Mouse (Mus musculus): ENCODE results near the gene Ythdf2. TPM values are rescaled to one million over a fixed set of nuclear protein-coding genes. Genes with fewer than 3 reads are reported as not detected.
"Not testable (repeated sequence)": the region's sequence is repeated elsewhere in the genome, so short reads cannot be mapped to it uniquely, and the experiment has no call there.

Ythdf2 gene
- 100 to 1,000 TPM in 2 of 3 experiments, 10 to 100 TPM in 1; 77.8 to 124 (median 122) TPM for polyA plus RNA-seq (2017; shearing (Covaris generic))

DNA sequence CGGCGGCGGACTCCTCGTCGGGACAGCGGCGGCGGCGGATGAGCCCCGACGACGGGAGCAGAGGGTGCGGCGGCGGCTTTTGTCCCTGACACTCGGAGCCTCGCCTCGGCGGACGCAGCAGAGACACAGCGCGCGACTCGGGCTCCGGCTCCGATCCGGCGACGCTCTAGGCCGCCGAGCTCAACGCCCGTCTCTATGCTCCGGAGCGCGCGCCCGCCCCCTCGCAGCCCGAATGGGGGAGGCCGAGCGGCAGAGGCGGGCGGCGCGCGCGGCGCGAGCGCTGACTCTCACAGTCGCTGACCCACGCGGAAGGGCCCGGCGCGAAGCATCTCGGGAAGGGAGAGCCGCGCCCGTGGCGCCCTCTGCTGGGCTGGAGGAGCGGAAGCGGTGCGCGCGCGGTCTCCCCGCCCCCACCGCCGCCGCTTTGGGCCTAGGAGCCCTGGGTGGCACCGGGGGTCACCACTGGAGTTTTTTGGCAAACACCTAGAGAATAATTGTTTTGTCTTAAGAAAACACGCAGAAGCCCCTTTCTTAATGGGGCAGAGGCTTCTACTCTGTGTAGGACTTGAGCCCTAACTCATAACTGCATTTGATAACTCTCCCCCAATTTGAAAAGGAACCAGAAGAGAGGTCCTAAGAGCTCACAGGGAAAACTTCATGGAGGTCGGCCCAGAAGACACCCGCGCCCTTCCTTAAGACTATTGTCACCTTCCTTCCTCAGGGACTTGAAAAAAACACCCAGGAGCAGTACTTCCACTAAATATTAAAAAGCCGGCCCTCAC lies at the start of gene Ythdf2:
Ythdf2 (minus strand) TSS at position 351 of the 782 bp plus-strand sequence.
- peak; percentile 96 for ATAC-seq

DNA sequence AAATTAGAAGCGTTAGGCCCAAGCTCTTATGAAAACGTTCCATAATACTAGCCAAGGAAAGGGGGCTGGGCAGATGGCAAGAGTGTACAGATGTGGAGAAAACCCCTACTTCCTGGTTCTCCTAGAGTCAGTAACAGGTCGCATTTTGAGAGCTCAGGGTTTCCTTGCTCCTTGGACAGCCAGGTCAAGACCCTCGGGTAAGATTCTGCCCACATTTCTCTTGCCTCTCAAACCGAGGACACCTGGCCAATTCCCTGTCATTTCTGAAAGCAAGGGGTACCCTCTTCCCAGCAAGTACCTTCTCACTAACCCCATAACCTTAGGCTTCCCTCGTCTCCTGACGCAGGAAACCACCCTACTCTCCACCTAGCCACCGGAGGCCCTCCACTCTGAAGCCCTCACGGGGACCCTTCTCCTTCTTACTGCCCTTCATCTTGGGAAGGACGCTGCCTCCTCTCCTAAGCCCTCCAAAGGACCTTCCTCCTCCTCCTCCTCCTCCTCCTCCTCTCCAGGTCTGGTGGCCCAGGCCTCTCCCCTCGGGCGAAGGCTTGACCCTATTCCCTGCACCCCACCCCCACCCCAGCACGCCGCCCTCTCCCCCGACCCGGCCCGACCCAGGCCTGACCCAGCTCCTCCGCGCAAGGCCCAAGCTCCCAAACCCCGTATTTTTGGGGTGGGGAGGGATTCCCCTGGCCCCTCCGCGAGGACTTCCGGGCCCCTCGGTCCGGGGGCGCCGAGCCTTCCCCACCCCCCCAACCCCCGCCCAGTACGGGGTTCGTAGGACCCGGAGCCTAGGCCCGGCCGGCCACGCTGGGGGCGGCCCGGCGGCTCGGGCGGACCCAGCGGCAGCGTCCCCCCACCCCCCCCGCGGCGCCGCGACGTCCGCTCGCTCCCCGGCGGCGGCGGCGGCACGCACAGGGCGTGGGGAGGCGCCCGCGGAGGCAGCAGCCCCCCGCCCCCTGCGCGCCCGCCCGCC lies 48.6 kb upstream of the Ythdf2 start:
- ATAC-seq: peak; percentile 56

DNA sequence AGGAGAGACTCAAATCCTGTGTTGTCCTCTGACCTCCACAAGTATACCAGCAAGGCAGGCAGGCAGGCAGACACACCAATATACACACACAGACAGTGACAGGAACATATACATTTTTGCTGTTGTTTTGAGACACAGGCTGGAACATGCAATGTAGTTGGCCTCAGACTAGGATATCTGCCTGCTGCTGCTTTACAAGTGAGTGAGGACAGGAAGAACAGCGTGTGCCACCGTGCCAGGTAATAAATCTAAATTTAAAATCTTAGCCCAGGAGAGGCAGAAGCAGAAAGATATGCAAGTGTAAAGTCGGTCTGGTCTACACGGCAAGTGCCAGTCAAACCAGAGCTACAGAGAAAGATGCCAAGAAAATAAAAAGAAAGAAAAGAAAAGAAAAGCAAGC lies 47.1 kb upstream of the Ythdf2 start:
- ATAC-seq: no peak

DNA sequence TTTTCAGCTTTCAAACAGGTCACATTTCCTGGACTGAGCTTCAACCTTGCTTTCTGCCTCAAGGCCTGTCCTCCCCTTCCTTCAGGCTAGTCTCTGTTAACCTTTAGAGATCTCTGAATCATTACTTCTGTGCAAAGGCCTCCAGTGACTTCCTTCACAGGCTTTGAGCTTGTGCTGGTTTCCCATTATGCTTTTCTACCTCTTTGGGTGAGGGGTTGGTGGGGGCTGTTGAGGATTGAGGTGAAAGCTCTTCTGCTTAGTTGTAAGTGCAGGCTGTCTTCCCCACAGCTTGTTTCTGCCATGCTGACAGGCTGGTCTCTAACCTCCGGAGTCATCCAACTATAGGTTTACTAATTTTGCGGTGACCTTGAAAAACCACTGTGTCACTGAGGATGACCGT lies 44.3 kb upstream of the Ythdf2 start:
- ATAC-seq: no peak

DNA sequence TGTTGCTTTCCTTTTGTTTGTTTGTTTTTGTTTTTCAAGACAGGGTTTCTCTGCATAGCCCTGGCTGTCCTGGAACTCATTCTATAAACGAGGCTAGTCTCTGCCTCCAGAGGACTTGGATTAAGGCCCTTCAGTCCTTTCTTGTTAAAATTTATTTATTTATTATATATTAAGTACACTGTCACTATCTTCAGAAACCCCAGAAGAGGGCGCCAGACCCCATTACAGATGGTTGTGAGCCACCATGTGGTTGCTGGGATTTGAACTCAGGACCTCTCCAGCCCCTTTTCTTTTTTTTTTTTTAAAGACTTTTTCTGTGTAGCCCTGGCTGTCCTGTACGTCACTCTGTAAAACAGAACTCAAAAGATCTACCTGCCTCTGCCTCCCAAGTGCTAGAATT lies 42.9 kb upstream of the Ythdf2 start:
- no peak for ATAC-seq

DNA sequence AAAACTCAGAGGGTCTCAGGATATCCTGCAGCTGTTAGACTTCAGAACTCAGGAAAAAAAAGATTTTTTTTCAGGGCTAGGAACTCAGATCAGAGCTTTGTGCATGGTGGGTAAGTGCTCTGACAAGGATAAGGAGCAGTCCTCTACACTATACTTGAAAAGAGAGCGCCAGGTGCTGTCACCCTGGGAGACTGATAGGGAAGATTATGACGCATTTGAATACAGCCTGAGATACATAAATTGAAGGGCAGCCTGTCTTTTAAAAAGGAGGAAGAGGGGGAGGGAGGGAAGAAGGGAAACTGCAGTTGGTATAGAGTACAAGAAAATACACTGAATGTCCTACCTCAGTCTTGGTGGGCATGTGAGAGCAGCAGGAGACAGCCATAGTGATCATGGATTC lies 41.5 kb upstream of the Ythdf2 start:
- ATAC-seq: no peak

DNA sequence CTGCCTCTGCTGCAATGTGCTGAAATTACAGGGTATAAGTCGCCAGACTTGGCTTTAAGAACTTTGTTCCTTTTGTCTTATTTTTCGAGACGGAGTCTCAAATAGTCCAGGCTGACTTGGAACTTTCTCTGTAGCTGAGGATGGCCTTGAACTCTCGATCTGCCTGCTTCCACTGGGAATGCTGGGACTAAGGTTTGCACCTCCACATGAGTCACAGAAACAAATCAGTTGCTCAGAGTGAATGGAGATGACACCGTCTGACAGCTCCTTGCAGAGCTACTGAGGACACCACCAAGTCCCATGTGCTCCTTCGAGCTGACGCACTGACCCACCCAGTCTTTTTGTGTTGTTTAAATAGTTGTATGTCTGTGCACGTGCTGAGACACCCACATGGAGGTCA lies 41.0 kb upstream of the Ythdf2 start:
- no peak for ATAC-seq

DNA sequence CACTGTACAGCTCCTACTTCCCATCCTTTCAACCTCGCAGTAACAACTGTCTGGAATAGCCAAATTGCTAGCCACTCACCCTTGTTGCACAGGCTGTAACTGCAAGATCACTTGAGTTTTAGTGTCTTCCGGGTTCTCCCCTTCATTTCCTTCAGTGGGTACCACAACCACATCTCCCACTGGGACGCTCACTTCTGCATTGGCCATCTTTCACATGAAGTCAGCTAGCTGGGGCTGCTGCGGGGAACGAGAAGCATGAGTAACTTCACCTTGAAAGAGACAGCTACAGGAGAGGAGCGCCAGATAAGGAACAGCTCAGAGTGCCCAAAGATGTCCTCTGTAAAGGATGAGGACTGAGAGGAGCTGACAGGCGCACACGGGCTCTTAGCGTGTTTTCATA lies 39.5 kb upstream of the Ythdf2 start:
- ATAC-seq: no peak

DNA sequence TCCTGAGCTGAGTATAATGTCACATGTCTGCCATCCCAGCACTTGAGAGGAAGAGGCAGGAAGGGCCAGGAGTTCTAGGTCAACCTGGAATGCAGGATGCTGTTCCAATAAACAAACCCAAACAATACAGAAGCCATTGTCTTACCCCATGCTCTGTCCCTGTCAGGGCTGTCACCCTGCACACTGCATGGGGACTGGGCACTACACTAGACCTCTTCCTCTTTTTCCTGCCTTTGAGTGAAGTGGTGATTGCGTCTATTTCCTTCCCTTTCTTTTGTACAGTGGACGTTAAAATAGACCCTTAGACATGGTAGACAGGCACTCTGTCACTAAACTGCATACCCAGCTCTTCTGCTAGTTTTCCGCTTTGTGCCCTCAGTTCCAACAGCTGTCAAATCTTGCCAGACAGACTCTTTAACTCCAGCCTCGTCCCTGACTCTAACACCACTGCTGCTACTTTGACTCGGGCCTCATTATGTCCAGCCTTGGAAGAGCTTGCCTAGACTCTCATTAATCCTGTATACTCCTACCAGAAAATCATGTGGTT lies 35.4 kb upstream of the Ythdf2 start:
- ATAC-seq: no peak

DNA sequence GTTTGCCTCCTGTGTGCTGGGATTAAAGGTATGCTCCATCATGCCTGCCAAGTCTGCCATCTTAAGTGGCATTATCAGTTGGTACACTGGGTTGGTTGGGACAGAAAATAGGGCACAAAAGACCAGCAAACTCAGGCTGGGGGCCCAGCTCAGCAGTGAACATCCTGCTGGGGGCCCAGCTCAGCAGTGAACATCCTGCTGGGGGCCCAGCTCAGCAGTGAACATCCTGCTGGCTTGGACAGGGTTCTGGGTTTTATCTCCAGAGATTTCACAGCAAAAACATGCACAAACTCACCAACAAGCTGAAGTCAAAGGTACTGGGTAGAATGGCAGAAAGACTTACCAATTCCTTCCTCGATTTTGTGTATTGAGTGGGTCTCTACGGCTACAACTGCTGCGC lies 33.5 kb upstream of the Ythdf2 start:
- peak; percentile 80 for ATAC-seq

DNA sequence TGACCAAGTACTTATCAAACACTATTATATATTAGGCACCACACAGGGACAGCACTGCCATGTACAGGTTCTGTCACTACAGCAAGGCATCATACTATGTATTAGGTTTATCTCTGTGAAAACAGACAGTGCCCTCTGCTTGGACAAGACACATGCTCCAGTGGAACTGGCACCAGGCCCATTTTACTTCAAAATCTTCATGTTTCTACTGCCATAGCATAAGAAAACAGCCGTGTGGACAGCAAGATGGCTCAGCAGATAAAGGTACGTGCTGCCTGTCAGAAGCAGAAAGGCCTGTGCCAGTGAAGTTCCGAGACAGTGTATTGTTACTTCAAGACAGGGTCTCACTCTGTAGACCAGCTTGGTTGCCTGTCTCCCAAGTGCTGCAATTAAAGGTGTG lies 29.1 kb upstream of the Ythdf2 start:
- no peak for ATAC-seq

DNA sequence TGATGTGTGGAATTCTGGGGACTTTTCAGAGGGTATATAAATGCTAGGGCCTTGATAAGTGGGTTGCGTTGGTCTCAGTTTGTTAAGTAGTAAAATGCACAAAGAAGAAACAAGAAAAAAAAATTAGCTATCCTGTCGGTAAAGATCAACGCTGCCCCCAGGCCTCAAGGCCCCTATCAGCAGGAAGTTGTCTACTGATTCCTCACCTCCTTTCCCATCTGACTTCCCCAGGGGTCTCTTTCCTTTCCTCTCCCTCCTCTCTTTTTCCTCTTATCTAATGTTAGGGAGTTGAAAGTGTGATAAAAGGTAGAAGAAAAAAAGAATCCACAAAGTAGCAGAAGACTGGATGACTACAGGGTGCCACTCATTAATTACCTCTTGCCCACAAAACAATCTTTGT lies 28.3 kb upstream of the Ythdf2 start:
- ATAC-seq: no peak

DNA sequence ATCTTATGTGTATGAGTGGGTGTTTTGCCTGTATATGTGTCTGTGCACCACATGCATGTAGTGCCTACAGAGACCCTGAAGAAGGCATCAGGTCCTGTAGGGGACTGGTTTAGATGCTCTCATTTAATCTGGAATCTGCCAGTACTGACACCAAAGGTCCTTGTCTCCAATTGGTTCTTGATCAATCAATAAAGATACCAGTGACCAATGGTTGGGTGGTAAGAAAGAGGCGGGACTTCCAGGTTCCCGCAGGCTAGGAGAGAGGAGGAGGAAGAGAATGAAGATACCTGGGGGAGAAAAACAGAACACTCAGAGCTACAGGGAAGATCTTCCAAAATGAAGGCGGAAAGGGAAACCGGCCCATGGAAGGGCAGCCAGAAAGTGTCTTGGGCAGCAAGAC lies 26.3 kb upstream of the Ythdf2 start:
- no peak for ATAC-seq

DNA sequence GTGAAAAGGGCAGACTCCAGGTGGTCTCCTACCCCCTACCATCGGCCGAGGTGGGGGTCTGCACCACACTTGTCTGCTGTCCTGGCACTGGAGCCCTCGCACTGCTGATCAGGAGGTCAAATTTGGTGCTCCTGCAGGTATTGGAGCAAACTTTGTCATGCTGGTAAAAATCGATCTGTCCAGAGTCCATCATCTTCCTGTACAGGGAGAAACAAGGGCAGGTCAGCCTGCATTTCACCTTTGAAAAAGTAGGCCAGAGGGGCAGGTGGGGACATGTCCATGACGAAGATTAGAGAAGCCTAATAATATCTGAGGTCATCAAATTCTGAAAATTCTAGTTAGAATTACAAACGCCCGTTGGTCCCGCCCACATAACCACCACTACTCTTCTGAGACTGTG lies 22.6 kb upstream of the Ythdf2 start:
- no peak for ATAC-seq

DNA sequence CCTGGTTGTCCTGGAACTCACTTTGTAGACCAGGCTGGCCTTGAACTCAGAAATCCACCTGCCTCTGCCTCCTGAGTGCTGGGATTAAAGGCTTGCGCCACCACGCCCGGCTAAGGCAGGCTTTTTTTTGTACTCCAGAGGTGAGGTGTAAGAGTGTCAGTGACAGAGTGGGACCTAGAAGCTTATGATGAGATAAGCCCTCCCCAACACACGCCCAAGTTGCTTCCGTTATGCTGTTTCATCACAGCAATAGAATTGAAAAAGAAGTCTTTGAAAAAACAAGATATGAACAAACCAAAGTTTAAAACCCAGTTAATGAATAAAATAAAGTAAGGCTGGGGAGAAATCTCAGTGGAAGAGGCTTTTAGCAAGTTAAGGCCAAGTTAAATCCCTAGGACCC lies 18.3 kb upstream of the Ythdf2 start:
- ATAC-seq: no peak

DNA sequence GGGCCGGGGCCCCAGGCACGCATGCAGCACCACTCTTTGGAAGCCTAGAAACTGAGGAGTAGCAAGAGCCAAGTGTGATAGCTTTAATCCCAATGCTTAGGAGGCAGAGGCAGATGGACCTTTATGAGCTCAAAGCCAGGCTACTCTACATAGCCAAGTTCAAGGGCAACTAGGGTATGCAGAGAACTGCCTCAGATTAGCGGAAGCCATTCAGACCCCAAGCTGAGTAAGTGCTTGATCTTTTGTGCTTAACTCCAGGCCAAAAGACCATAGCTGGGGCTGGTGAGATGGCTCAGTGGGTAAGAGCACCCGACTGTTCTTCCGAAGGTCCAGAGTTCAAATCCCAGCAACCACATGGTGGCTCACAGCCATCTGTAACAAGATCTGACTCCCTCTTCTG lies 9.9 kb upstream of the Ythdf2 start:
- ATAC-seq: not testable (repeated sequence)

DNA sequence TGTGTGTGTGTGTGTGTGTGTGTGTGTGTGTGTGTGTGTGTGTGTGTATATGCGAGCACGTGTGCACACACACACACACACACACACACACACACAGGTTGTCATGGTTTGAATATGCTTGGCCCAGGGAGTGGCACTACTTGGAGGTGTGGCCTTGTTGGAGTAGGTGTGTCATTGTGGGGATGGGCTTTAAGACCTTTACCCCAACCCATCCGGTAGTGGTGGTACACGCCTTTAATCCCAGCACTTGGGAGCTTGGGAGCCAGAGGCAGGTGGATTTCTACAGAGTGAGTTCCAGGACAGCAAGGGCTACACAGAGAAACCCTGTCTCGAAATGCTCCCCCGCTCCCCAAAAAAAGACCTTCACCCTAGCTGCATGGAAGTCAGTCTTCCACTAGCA lies 6.3 kb upstream of the Ythdf2 start:
- not testable (repeated sequence) for ATAC-seq

DNA sequence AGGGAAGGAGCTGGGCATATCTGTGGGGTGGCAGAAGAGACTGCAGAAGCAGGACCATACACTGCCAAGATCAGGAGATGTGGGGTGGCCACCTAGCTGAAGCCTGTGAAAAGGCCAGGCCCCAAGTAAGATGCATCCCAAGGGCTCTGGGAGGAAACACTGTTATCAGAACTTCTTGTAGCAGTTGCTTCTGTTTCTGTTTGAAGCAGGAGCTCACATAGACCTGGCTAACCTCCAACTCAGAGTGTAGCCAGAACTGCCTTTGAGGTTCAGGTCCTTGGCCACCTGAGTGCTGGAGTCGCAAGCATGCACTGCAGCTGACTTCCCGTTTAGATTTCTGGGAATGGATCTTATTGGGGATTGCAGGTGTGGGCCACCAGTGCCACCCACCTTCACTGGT lies 5.7 kb upstream of the Ythdf2 start:
- no peak for ATAC-seq

DNA sequence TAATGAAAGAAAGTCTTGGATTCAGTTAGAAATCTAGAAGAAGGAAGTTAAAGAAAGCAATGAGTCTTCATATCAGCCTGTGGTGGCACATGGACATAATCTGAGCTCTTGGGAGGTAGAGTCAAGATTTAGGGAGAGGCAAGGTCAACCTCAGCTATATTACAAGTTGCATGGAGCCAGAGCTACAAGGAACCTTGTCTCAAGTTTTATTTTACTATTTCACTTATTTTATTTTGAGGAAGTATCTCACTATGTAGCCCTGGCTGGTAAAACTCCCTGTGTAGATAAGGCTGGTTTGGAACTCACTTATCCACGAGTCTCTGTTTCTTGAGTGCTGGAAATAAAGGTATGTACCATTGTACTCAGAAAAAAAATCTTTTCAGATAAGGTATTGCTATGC lies 4.5 kb upstream of the Ythdf2 start:
- ATAC-seq: no peak

DNA sequence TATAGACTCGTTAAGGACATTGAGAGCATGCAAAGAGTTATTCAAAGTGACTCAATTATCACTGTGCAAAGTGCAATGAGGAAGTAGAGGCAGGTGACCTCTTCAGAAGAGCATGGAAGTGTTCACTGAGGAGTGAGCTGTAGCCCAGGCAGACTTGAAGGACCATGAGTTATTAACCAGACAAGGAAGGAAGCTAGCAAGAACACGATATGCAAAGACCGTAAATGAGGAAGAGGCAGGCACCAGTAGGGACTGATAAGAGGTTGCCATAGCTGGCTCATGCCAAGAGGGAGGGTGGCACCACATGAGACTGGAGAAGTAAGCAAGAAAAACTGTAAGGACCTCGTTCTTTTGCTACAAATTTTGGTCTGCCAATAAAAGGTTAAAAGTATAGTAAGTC lies 2.7 kb upstream of the Ythdf2 start:
- no peak for ATAC-seq

DNA sequence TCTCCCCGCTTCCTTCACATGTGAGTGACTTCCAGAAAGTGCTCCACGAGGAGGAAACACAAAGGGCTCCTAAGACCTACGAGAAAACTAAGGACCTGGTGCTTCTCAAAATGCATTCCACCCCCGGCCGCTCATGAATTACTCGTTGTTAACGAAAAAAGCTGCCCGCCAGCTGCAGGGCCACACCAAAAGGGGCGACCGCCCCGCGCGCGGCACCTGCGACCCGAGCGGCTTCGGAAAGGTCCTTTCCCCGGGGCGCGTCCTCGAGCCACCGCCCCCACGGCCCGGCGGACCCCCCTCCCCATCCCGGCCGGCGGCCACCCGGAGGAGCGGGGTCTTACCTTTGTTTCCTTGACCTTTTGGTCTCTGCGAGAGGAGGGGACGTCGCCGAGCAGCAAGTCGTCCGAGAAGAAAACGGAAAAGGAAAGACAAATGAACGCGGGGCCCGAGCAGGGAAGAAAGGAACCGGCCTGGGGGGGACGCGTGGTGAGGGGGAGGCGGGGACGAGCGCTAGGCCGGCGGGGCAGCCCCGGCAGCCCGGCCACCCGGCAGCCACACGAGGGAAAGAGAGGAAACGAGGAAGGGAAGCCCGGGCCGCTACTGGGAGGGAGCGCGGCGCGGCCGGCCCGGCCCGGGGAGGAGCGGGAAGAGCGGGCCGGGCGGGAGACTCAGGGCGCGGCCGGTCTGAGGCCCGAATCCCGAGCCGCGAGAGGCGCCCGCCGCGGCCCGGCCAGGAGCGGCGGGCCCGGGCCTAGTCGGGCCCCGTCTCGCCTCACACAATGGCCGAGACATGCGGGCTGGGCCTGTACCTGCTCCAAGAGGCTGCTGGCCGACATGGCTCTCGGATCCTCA lies 786 bp downstream of the Ythdf2 start:
- peak; percentile 39 for ATAC-seq

DNA sequence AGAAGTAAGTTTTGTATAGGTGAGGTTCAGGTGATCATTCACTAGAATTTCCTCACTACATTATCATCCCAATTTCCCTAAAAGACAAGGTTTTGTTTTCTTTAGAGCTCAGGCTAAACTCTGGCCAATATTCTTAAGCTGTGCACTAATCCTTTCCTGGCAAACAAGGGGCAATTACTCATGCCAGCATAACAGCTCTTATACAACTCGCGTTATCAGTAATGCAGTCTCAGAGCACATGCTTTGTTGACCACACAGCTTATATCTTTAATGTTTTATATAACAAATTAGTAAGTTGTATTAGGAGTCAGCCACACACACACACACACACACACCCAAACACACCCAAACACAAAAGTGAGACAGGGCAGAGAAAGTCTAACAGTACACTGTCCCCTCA lies 1.8 kb downstream of the Ythdf2 start:
- ATAC-seq: no peak

DNA sequence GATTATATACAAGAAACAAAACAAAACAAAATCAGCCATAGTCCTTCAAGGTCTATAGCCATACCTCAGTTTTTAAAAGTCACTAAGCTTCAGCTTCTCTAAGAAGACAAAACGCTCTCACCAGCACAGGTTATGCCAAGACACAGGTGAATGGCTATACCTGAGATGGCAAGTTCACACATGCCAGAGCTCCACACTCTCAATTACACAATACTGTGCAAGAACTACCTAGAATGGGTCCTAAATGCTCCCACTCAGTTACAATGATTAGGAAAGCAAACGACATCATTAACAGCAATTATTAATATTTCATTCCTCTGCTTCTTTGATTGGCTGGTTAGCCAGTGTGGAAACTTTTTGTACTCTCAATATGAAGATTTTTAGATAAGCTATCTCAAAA lies 2.8 kb downstream of the Ythdf2 start:
- ATAC-seq: no peak
